Mouse (Mus musculus) megakaryocyte, embryonic 14.5 days (primary cell): Measurements from ENCODE around the gene Ldlrad1.

Experiments
- FLI1 ChIP-seq: IDR thresholded peaks from 2 replicates; pipeline ENCODE4 v1.6.1; 2012; ENCODE audit warnings: low read length, inconsistent platforms, mixed read lengths
- GATA1 ChIP-seq: IDR thresholded peaks from 3 replicates; pipeline ENCODE4 v1.6.1; 2012; ENCODE audit warnings: mixed read lengths, low read length, inconsistent platforms, borderline replicate concordance

GRCm38 (mm10) chr4:107181866-107182265 is 27.1 kb upstream of the Ldlrad1 start:
- no peak for TF ChIP-seq FLI1
- no peak for TF ChIP-seq GATA1
